Mouse (Mus musculus) liver, postnatal 0 days (tissue): ENCODE results near the gene Btrc.

Experiments
- CTCF ChIP-seq: sonication (generic); IDR thresholded peaks from 2 replicates; pipeline ENCODE4 v1.5.1; 2016; ENCODE audit warnings: antibody characterized with exemption, low read depth
- EP300 ChIP-seq: IDR thresholded peaks from 2 replicates; pipeline ENCODE4 v1.6.1; 2016; ENCODE audit warnings: antibody characterized with exemption, low read depth, mild to moderate bottlenecking

DNA sequence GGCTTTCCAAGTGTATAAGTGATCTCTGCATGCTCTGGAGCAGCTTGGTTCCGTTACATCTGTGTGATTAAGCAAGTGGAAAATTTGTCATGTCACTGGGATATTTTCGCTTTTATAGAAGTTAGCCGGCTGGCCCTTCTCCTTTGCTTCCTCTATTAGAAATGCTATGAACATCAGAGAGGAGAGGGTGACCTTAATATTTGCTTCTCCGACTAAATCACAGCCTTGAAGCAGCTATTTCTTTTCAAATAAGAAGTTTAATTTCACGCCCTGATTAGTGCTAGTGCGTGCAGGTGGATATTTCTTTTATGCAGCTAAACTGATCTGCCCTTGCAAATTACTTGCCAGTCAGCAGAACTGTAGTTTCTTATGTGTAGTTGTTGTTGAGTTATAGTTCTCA is 25.0 kb downstream of the Btrc start:
- TF ChIP-seq CTCF (no peak), EP300 (no peak)
